Mouse (Mus musculus) erythroid progenitor cell, adult 5-6 weeks (primary cell): Measurements from ENCODE around the gene Msrb1. TPM values are rescaled to one million over a fixed set of nuclear protein-coding genes. Genes with fewer than 3 reads are reported as not detected.

ENCODE experiments used
- ATAC-seq: replicated peaks from 2 replicates; pipeline ENCODE4 v1.8.0; 2016; ENCODE audit warnings: moderate number of reproducible peaks, mild to moderate bottlenecking, moderate TSS enrichment, inconsistent platforms; ENCODE audit not compliant: poor library complexity, low FRiP score, severe bottlenecking
- total RNA-seq, 2 experiments: library from RNA; stranded (forward) in 1 of 2; stranded (reverse) in 1 of 2; fragments of 150-400 nt in 1 of 2; fragments of 186-747, 209-891 nt in 1 of 2; gene quantifications; 2 replicates each; pipeline versions ENCODE4 v1.2.3 to v1.2.4; 2015 to 2017; ENCODE audit warnings: low replicate concordance in 2 of 2

The Msrb1 gene
- total RNA-seq (2015; ENCODE audit: low replicate concordance) (108 and 112 TPM in 2 replicates), total RNA-seq (2017; ENCODE audit: low replicate concordance) (29.5 and 61.6 TPM in 2 replicates)

GRCm38 (mm10) chr17:24736330-24737051, at the start of gene Msrb1:
Msrb1 (plus strand) TSS chr17:24736642.
- ATAC-seq: peak; percentile 96

- peak; percentile 72 for ATAC-seq
Measured at GRCm38 (mm10) chr17:24687146-24687595, 49.3 kb upstream of the Msrb1 start.

GRCm38 (mm10) chr17:24687599-24687998, 48.8 kb upstream of the Msrb1 start:
- ATAC-seq: 0 out of 2 replicates have a peak, but pooled peaks have one; percentile 17

- ATAC-seq: no peak
Measured at GRCm38 (mm10) chr17:24689251-24690081, 47.0 kb upstream of the Msrb1 start, which contains the start of gene Syngr3. Syngr3 (minus strand) TSS chr17:24689955.

- ATAC-seq: no peak
Measured at GRCm38 (mm10) chr17:24692385-24692784, 44.1 kb upstream of the Msrb1 start.

GRCm38 (mm10) chr17:24695326-24696010, 41.0 kb upstream of the Msrb1 start:
- no peak for ATAC-seq

- peak; percentile 94 for ATAC-seq
Measured at GRCm38 (mm10) chr17:24696011-24696697, 40.3 kb upstream of the Msrb1 start, which contains the start of the genes Gfer and Noxo1. Gfer (minus strand) TSS chr17:24696156. Noxo1 (plus strand) TSS chr17:24696234.

- no peak for ATAC-seq
Measured at GRCm38 (mm10) chr17:24697985-24698384, 38.5 kb upstream of the Msrb1 start.

GRCm38 (mm10) chr17:24698715-24699114, 37.7 kb upstream of the Msrb1 start:
- no peak for ATAC-seq

GRCm38 (mm10) chr17:24699473-24699872, 37.0 kb upstream of the Msrb1 start:
- ATAC-seq: no peak

GRCm38 (mm10) chr17:24701251-24701650, 35.2 kb upstream of the Msrb1 start:
- ATAC-seq: no peak

- ATAC-seq: no peak
Measured at GRCm38 (mm10) chr17:24705821-24706220, 30.6 kb upstream of the Msrb1 start.

- ATAC-seq: peak; percentile 89
Measured at GRCm38 (mm10) chr17:24706982-24707800, 29.3 kb upstream of the Msrb1 start, which contains the start of gene Tbl3. Tbl3 (minus strand) TSS chr17:24707660.

- ATAC-seq: peak; percentile 57
Measured at GRCm38 (mm10) chr17:24707801-24708425, 28.5 kb upstream of the Msrb1 start.

- no peak for ATAC-seq
Measured at GRCm38 (mm10) chr17:24708646-24709045, 27.8 kb upstream of the Msrb1 start.

GRCm38 (mm10) chr17:24715556-24715955, 20.9 kb upstream of the Msrb1 start:
- ATAC-seq: no peak

- no peak for ATAC-seq
Measured at GRCm38 (mm10) chr17:24716166-24716682, 20.2 kb upstream of the Msrb1 start.

GRCm38 (mm10) chr17:24717943-24718342, 18.5 kb upstream of the Msrb1 start, which contains the start of the genes Rnf151 and Rps2:
Rnf151 (minus strand) TSS chr17:24718063.
Rps2 (plus strand) TSS chr17:24718116.
- ATAC-seq: no peak
